Mouse (Mus musculus) hindbrain, embryonic 15.5 days (tissue): ENCODE results near the gene Caps2. TPM values are rescaled to one million over a fixed set of nuclear protein-coding genes. Genes with fewer than 3 reads are reported as not detected.
A peak's percentile ranks its signal among the peaks of the same experiment; 100 is the strongest.
"Not testable (repeated sequence)": the region's sequence is repeated elsewhere in the genome, so short reads cannot be mapped to it uniquely, and the experiment has no call there.

ENCODE experiments used
- ATAC-seq: fragments of 200-750 bp; cut with Nextera tagmentation; 2 replicates; pipeline ENCODE4 v1.8.0; 2017; ENCODE audit warnings: low read depth, moderate number of reproducible peaks, moderate TSS enrichment; ENCODE audit not compliant: low FRiP score
- H3K27ac ChIP-seq: fragments of 300-500 bp; sonication (generic); replicated peaks from 2 replicates; pipeline ENCODE4 v1.5.1; 2015; ENCODE audit warnings: mild to moderate bottlenecking, inconsistent platforms
- H3K27me3 ChIP-seq: fragments of 300-500 bp; sonication (generic); 2 replicates; pipeline ENCODE4 v1.6.1; 2015; ENCODE audit warnings: control low read depth, inconsistent platforms
- H3K36me3 ChIP-seq: fragments of 300-500 bp; sonication (generic); 2 replicates; pipeline ENCODE4 v1.6.1; 2015; ENCODE audit warnings: control low read depth, inconsistent platforms
- H3K4me1 ChIP-seq: fragments of 300-500 bp; sonication (generic); replicated peaks from 2 replicates; pipeline ENCODE4 v1.6.1; 2015; ENCODE audit warnings: control low read depth, inconsistent platforms
- H3K4me2 ChIP-seq: fragments of 300-500 bp; sonication (generic); 2 replicates; pipeline ENCODE4 v1.6.1; 2015; ENCODE audit warnings: moderate library complexity, mild to moderate bottlenecking, inconsistent platforms
- H3K4me3 ChIP-seq: fragments of 300-500 bp; sonication (generic); 2 replicates; pipeline ENCODE4 v1.5.1; 2015; ENCODE audit warnings: mild to moderate bottlenecking, inconsistent platforms
- H3K9ac ChIP-seq: fragments of 300-500 bp; sonication (generic); 2 replicates; pipeline ENCODE4 v1.6.1; 2015; ENCODE audit warnings: inconsistent platforms
- H3K9me3 ChIP-seq: fragments of 300-500 bp; sonication (generic); 2 replicates; pipeline ENCODE4 v1.6.1; 2016; ENCODE audit warnings: control low read depth, inconsistent platforms
- WGBS: fragments of 180-500 bp; shearing (Covaris S2); methylation state at CpG from one replicate; pipeline ENCODE4 v1.1.7; 2015; 5-methylcytosine and 5-hydroxymethylcytosine counted together
- polyA plus RNA-seq: library from polyadenylated mRNA; unstranded; fragments of >200 nt; fragmentation: Nextera tagmentation; extraction: Ambion mirVana; gene quantifications from 2 replicates; pipeline ENCODE4 v1.2.1, GENCODE M21; 2015

Caps2 gene
- 0.58 and 0.66 TPM in 2 replicates for polyA plus RNA-seq

- no peak within 1 kb of the TSS for H3K9ac ChIP-seq
- no peak within 1 kb of the TSS for H3K4me2 ChIP-seq
- H3K4me3 ChIP-seq = no peak within 1 kb of the TSS
- no peaks in the 10 kb centered on the region for H3K9me3 ChIP-seq
- no peaks in the 10 kb centered on the region for H3K36me3 ChIP-seq
- H3K27ac ChIP-seq = no peak within 1 kb of the TSS
- peak; percentile 81; the same call in 1 of the 2 replicates for ATAC-seq
- H3K27me3 ChIP-seq = no peaks in the 10 kb centered on the region
- H3K4me1 ChIP-seq = peaks cover 9% of the 10 kb centered on the region; the same call in 1 of the 2 replicates
- 38% methylated on average over 4 of the region's 4 CpGs for WGBS
Observed at GRCm38 (mm10) chr10:112163168-112163766, at the start of gene Caps2. TSS of gene Caps2 (plus strand) at chr10:112163621.

GRCm38 (mm10) chr10:112125090-112125489 lies 38.3 kb upstream of the Caps2 start:
- not testable (repeated sequence) for H3K9me3 ChIP-seq, H3K27ac ChIP-seq, H3K9ac ChIP-seq, ATAC-seq, H3K4me2 ChIP-seq, H3K4me3 ChIP-seq, H3K36me3 ChIP-seq, H3K27me3 ChIP-seq, H3K4me1 ChIP-seq
- 49% methylated on average over 2 of the region's 2 CpGs for WGBS

- not testable (repeated sequence) for H3K27me3 ChIP-seq, ATAC-seq, H3K4me3 ChIP-seq, H3K4me2 ChIP-seq, H3K36me3 ChIP-seq, H3K9ac ChIP-seq, H3K9me3 ChIP-seq, H3K4me1 ChIP-seq, H3K27ac ChIP-seq
- WGBS = 75% methylated on average over 6 of the region's 6 CpGs
Observed at GRCm38 (mm10) chr10:112127682-112128230, 35.7 kb upstream of the Caps2 start.

GRCm38 (mm10) chr10:112132194-112132593 lies 31.2 kb upstream of the Caps2 start:
- Histone ChIP-seq H3K4me2 (no peak overlapping the region), H3K27me3 (no peaks in the 10 kb centered on the region), H3K27ac (no peak overlapping the region), H3K4me3 (no peak overlapping the region), H3K9me3 (no peaks in the 10 kb centered on the region), H3K36me3 (no peaks in the 10 kb centered on the region), H3K4me1 (no peaks in the 10 kb centered on the region), H3K9ac (no peak overlapping the region)
- whole genome bisulfite sequencing = 93% methylated on average over 3 of the region's 3 CpGs
- no peak for ATAC-seq

- H3K27ac ChIP-seq = peak overlapping the region; percentile 53; the same call in 1 of the 2 replicates
- ATAC-seq = peak; percentile 86; the same call in 1 of the 2 replicates
- peak overlapping the region; percentile 33; the same call in 1 of the 2 replicates for H3K9ac ChIP-seq
- H3K4me1 ChIP-seq = no peaks in the 10 kb centered on the region
- 20% methylated on average over 9 of the region's 9 CpGs for WGBS
- H3K36me3 ChIP-seq = no peaks in the 10 kb centered on the region
- peak overlapping the region; percentile 39 for H3K4me3 ChIP-seq
- H3K27me3 ChIP-seq = no peaks in the 10 kb centered on the region
- H3K9me3 ChIP-seq = no peaks in the 10 kb centered on the region
- peak overlapping the region; percentile 55 for H3K4me2 ChIP-seq
Observed at GRCm38 (mm10) chr10:112138050-112138870, 25.2 kb upstream of the Caps2 start.

GRCm38 (mm10) chr10:112138871-112139430 lies 24.5 kb upstream of the Caps2 start:
- no peaks in the 10 kb centered on the region for H3K27me3 ChIP-seq
- H3K4me2 ChIP-seq = peak overlapping the region; percentile 55
- peak overlapping the region; percentile 39 for H3K4me3 ChIP-seq
- peak overlapping the region; percentile 33; the same call in 1 of the 2 replicates for H3K9ac ChIP-seq
- H3K9me3 ChIP-seq = no peaks in the 10 kb centered on the region
- WGBS = 33% methylated on average over 6 of the region's 6 CpGs
- no peaks in the 10 kb centered on the region for H3K4me1 ChIP-seq
- H3K27ac ChIP-seq = peak overlapping the region; percentile 53; the same call in 1 of the 2 replicates
- H3K36me3 ChIP-seq = no peaks in the 10 kb centered on the region
- no peak for ATAC-seq

- Histone ChIP-seq H3K4me2 (no peak overlapping the region), H3K4me1 (no peaks in the 10 kb centered on the region), H3K9ac (no peak overlapping the region), H3K27me3 (no peaks in the 10 kb centered on the region), H3K9me3 (no peaks in the 10 kb centered on the region), H3K4me3 (no peak overlapping the region), H3K36me3 (no peaks in the 10 kb centered on the region), H3K27ac (no peak overlapping the region)
- WGBS = 47% methylated on average over 2 of the region's 2 CpGs
- ATAC-seq = no peak
Observed at GRCm38 (mm10) chr10:112139834-112140233, 23.6 kb upstream of the Caps2 start.

- H3K27me3 ChIP-seq, H3K9me3 ChIP-seq, H3K36me3 ChIP-seq, H3K4me1 ChIP-seq: not testable (repeated sequence)
- Histone ChIP-seq H3K27ac (peak within 1 kb of the TSS; percentile 73), H3K4me2 (peak within 1 kb of the TSS; percentile 57), H3K4me3 (peak within 1 kb of the TSS; percentile 29), H3K9ac (peak within 1 kb of the TSS; percentile 35; the same call in 1 of the 2 replicates)
- ATAC-seq = peak; percentile 96
- WGBS = 6% methylated on average over 15 of the region's 15 CpGs
Observed at GRCm38 (mm10) chr10:112159882-112160560, 3.4 kb upstream of the Caps2 start, which contains the start of gene Glipr1l3. TSS of gene Glipr1l3 (minus strand) at chr10:112160327.

- peak; percentile 45; the same call in 1 of the 2 replicates for ATAC-seq
- H3K4me2 ChIP-seq = peak overlapping the region; percentile 44
- 25% methylated on average over 13 of the region's 13 CpGs for WGBS
- not testable (repeated sequence) for H3K36me3 ChIP-seq, H3K9me3 ChIP-seq, H3K27me3 ChIP-seq, H3K4me1 ChIP-seq, H3K4me3 ChIP-seq, H3K9ac ChIP-seq, H3K27ac ChIP-seq
Observed at GRCm38 (mm10) chr10:112177027-112177426, 13.6 kb downstream of the Caps2 start.

GRCm38 (mm10) chr10:112193919-112194318 lies 30.5 kb downstream of the Caps2 start:
- not testable (repeated sequence) for H3K9ac ChIP-seq, H3K9me3 ChIP-seq, H3K36me3 ChIP-seq, H3K27ac ChIP-seq, H3K4me3 ChIP-seq, ATAC-seq, H3K4me1 ChIP-seq, H3K27me3 ChIP-seq, H3K4me2 ChIP-seq
- 78% methylated on average over 2 of the region's 2 CpGs for WGBS

GRCm38 (mm10) chr10:112203463-112203862 lies 40.0 kb downstream of the Caps2 start:
- H3K27me3 ChIP-seq = no peaks in the 10 kb centered on the region
- H3K9me3 ChIP-seq = no peaks in the 10 kb centered on the region
- H3K36me3 ChIP-seq = no peaks in the 10 kb centered on the region
- no peak overlapping the region for H3K9ac ChIP-seq
- no peak overlapping the region for H3K4me2 ChIP-seq
- peak; percentile 87 for ATAC-seq
- H3K4me3 ChIP-seq = no peak overlapping the region
- H3K27ac ChIP-seq = no peak overlapping the region
- WGBS = 36% methylated on average over 2 of the region's 2 CpGs
- no peaks in the 10 kb centered on the region for H3K4me1 ChIP-seq
